Mouse (Mus musculus): Measurements from ENCODE around the gene Fcgbp. TPM values are rescaled to one million over a fixed set of nuclear protein-coding genes. Genes with fewer than 3 reads are reported as not detected.

Fcgbp gene
- 0.12 and 0.27 TPM in 2 replicates for polyA plus RNA-seq (2012; rRNA removed)

DNA sequence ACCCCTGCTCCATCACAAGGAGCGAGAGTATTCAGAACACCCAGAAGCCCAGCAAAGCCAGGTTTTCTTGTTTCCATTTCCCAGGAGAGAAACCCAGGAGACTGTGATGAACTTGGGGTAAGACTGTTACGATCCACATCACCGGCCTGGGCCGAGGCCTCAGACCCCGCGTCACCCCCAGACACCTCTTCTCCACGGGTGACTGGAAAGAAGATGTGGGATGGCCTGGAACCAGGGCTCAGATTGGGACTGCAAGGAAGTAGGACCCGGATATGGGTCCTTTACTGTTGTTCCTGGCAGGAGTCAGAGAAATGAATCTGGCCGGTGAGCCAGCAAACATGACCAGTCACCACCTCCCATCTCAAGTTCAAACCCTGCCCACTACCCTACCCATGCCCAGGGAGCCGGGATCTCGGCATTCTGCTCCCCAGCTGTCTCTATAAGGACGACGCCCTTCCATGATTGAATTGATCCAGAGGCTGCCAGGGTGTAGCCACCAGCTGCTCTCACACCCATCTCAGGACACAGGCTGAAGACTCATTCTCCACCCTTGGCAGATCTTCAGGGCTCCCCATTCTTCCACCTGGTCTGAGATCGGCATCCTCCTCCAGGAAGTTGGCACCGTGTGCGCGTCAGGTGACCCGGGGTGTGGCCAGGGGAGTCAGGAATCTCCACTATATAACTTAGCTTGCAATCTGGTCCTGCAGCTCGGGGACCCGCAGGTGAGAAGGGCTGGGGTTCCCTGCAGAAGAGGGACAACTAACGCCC is at the start of gene Fcgbp:
Gene Fcgbp (plus strand): TSS at position 706 of the 768 bp plus-strand sequence.

GRCm38 (mm10) chr7:28049476-28050409 is 21.3 kb upstream of the Fcgbp start, which contains the start of gene Psmc4:
Gene Psmc4 (minus strand): TSS chr7:28050101.

GRCm38 (mm10) chr7:28129166-28129565 is 58.1 kb downstream of the Fcgbp start, which contains the start of gene 9530053A07Rik:
Gene 9530053A07Rik (plus strand): TSS chr7:28129466.

DNA sequence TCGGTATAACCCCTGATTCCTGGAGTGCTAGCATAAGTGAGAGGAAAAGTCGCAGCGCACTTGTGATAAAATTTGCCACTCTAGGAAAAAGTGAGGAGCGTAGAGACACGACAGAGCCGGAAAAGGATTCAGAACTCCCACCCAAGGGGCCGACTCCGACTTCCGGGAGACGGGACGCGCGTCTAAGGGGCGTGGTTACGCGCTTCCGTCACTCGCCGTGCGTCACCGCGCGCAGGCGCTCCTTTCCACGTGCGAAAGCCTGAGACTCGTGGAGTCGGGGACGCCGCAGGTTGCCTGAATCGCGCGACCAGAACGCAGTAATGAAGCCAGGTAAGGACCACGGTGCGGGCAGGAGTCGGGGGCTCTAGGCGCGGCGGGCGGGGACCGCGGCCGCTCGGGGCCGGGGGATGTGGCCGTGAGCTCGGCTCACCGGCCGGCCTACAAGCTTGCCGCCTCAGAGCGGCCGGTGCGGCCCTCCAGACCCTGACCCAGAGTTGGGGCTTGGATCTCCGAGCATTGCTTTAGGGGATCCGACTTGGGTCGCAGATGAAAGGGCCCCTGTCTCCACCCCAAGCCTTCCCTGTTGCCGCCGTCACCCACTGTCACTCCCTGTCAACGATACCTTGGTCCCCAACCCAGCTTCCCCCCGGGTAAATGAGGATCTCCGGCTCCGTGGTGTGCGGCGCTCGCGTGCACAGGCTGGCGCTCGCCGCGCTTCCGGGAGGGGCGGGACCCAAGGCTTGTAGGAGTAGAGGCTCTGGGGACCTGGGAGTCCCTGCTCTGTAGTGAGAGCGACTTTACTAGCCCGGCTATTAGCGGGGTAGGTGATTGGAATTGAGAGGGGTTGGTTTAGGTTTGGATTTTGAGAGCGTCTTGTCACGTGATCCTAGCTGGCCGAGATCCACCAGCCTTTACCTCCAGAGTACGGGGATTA is 98.7 kb downstream of the Fcgbp start, which contains the start of gene Fbl:
Gene Fbl (plus strand): TSS at position 222 of the 934 bp plus-strand sequence.

Other genes with a start within 250 kb of the Fcgbp start
- 4.5 and 7.1 TPM in 2 replicates for gene Zfp59, start 232.6 kb upstream of the Fcgbp start, polyA plus RNA-seq (2012; rRNA removed)
- 2.1 and 2.5 TPM in 2 replicates for gene Zfp607a, start 213.7 kb upstream of the Fcgbp start, polyA plus RNA-seq (2012; rRNA removed)
- 8.6 and 8.8 TPM in 2 replicates for gene Zfp974, start 141.8 kb upstream of the Fcgbp start, polyA plus RNA-seq (2012; rRNA removed)
- 6.6 and 9.1 TPM in 2 replicates for gene Zfp780b, start 92.1 kb upstream of the Fcgbp start, polyA plus RNA-seq (2012; rRNA removed)
- 3.0 and 5.2 TPM in 2 replicates for gene Zfp850, start 57.1 kb upstream of the Fcgbp start, polyA plus RNA-seq (2012; rRNA removed)
- gene Psmc4, start 21.1 kb upstream of the Fcgbp start, polyA plus RNA-seq (2012; rRNA removed) = 270 and 316 TPM in 2 replicates
- gene 9530053A07Rik, start 58.2 kb downstream of the Fcgbp start, polyA plus RNA-seq (2012; rRNA removed) = 0.02 and 0.04 TPM in 2 replicates
- 311 and 605 TPM in 2 replicates for gene Fbl, start 98.5 kb downstream of the Fcgbp start, polyA plus RNA-seq (2012; rRNA removed)
- 27.0 and 31.1 TPM in 2 replicates for gene Dyrk1b, start 108.2 kb downstream of the Fcgbp start, polyA plus RNA-seq (2012; rRNA removed)
- 37.7 and 38.6 TPM in 2 replicates for gene Eid2, start 196.6 kb downstream of the Fcgbp start, polyA plus RNA-seq (2012; rRNA removed)
- gene Eid2b, start 206.5 kb downstream of the Fcgbp start, polyA plus RNA-seq (2012; rRNA removed) = 13.9 and 15.5 TPM in 2 replicates
- gene Selenov, start 219.9 kb downstream of the Fcgbp start, polyA plus RNA-seq (2012; rRNA removed) = 0.65 and 3.9 TPM in 2 replicates
- 41.2 and 93.1 TPM in 2 replicates for gene Dll3, start 231.0 kb downstream of the Fcgbp start, polyA plus RNA-seq (2012; rRNA removed)
- gene Timm50, start 240.8 kb downstream of the Fcgbp start, polyA plus RNA-seq (2012; rRNA removed) = 99.1 and 125 TPM in 2 replicates